8 mouse cellular contexts compared by ENCODE assay signal in genomic region chr11:23497718-23498509, GRCm38 (mm10). TPM values are rescaled to one million over a fixed set of nuclear protein-coding genes. Genes with fewer than 3 reads are reported as not detected.
DNase-seq lines count a peak whose midpoint lies in the region; ATAC-seq and TF ChIP-seq lines count a peak whose summit lies in the region.

TSS of gene Ahsa2 (minus strand) at chr11:23498030.

- POLR2A ChIA-PET in Patski (lab: Charles Lee) = interaction anchor here (2.2 kb wide), 1 partner anchor 10 kb away, joined by 8 read pairs; no protein-coding TSS in a partner anchor

- CTCF ChIA-PET in Patski (lab: Charles Lee) = interaction anchor here (1.0 to 1.2 kb wide), 2 partner anchors 13 to 21 kb away, joined by 3 read pairs; no protein-coding TSS in a partner anchor

- in situ Hi-C loops in Patski (cut with MboI; ENCODE audit: low pct_unique_long_range_greater_than_20kb) = loop anchor here (5.0 to 25.0 kb wide), 2 partner anchors 69 to 389 kb away; partner anchors contain the start of gene Papolg

- H3K4me1 ChIP-seq in hindbrain, embryonic 15.5 days (replicated peaks) = peaks cover 23% of the 10 kb centered on the region

- H3K27ac ChIP-seq in hindbrain, embryonic 15.5 days (replicated peaks) = peak within 1 kb of the TSS; percentile 95

- TF ChIP-seq CTCF in Patski (IDR thresholded peaks at IDR 0.05) = no peak

- peaks cover 15% of the 10 kb centered on the region for H3K36me3 ChIP-seq in hindbrain, embryonic 15.5 days

- peak within 1 kb of the TSS; percentile 71 for H3K9ac ChIP-seq in hindbrain, embryonic 15.5 days

- H3K27me3 ChIP-seq in Patski = no peaks in the 10 kb centered on the region
- no peaks in the 10 kb centered on the region for H3K27me3 ChIP-seq in hindbrain, embryonic 15.5 days

- H3K9me3 ChIP-seq in hindbrain, embryonic 15.5 days = no peaks in the 10 kb centered on the region

- H3K4me3 ChIP-seq in hindbrain, embryonic 15.5 days = peak within 1 kb of the TSS; percentile 79

- DNase-seq in Patski (ENCODE audit: low read depth, low spot score) = peak; percentile 75
- DNase-seq in cerebellum, postnatal 14 days = peak; percentile 97 to 98
- DNase-seq in frontal cortex, postnatal 25 days (ENCODE audit: low spot score in 2 of 2) = peak; percentile 83 to 88
- DNase-seq in left cerebral cortex, adult 11 months (ENCODE audit: low spot score) = peak; percentile 87
- DNase-seq in lung, postnatal 4 days = peak; percentile 98
- peak; percentile 93 for DNase-seq in retina, postnatal 7 days (ENCODE audit: low read depth, low spot score)
- peak; percentile 93 for DNase-seq in urinary bladder, adult 2 months (ENCODE audit: low spot score)

- H3K4me2 ChIP-seq in hindbrain, embryonic 15.5 days = peak within 1 kb of the TSS; percentile 88

- WGBS in hindbrain, embryonic 15.5 days = under 1% methylated on average over 64 of the region's 66 CpGs

- ATAC-seq in Patski = peak; percentile 94
- peak; percentile 95 for ATAC-seq in hindbrain, embryonic 15.5 days (ENCODE audit: low FRiP score, low read depth)

RNA-seq across cellular contexts. Expression of gene Ahsa2, which starts in this region (rescaled TPM):
- 91.4 TPM for polyA plus RNA-seq in Patski (2021)
- 106 and 107 TPM in 2 replicates for polyA plus RNA-seq in hindbrain, embryonic 15.5 days (2015; fragmentation: Nextera tagmentation; extraction: Ambion mirVana)
- polyA plus RNA-seq in urinary bladder, adult 2 months (2012; rRNA removed) = 33.1 and 43.6 TPM in 2 replicates

Comparison
In these comparisons a context has a peak if more than half of its experiments do, and no peak if none do; other contexts are left out.
1. Peak in every context shown above with its lines: DNase-seq, ATAC-seq, H3K4me3 ChIP-seq and H3K27ac ChIP-seq.